In the genomic region with DNA sequence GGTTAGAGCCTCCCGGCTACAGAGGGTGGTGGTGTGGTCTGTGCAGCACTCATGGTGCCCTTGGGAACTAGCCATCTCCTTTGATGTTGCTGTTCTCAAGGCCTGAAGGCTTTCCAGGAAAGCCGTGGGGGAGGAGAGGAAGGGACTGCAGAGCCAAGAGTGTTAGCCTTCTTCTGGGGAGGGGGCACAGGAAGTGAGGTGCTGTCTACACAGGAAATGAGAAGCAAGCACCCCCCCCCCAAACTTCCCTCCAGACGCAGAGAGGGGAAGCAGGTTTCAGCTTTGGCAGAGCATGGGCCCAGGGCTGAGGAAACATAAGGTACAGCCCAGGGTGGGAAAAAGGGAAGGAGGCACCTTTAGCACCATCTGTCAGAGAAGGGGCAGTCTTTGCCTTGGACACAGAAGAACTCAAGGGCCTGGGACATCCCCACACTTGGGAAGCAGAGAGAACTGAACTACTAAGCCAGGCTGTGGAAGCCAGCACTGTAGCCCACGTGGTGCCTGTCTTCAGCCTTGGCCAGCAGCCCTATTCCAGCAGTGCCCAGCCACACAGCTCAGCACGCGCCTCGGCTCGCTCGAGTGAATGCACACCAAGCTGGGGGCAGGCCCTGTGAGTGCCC, we compare ENCODE assay signal across 9 mouse cellular contexts. TPM values are rescaled to one million over a fixed set of nuclear protein-coding genes. Genes with fewer than 3 reads are reported as not detected.
A peak's percentile ranks its signal among the peaks of the same experiment; 100 is the strongest.
DNase-seq lines count a peak whose midpoint lies in the region; ATAC-seq and TF ChIP-seq lines count a peak whose summit lies in the region.
"Had no signal": no experiment of that assay in that cellular context is flagged by ENCODE, and none has a peak within 500 bp of the region (broad histone marks: within the 10 kb centered on the region; RNA-seq: fewer than 3 reads in every experiment).

No protein-coding gene starts in this region.

- no peak overlapping the region for H3ac ChIP-seq in myocyte (ENCODE audit: control insufficient read depth, insufficient read length)

- no peaks in the 10 kb centered on the region for H3K9me3 ChIP-seq in forebrain, embryonic 10.5 days
- H3K9me3 ChIP-seq: neural tube, embryonic 12.5 days had no signal

- DNase-seq in heart, adult 11 months = peak; percentile 96
- no peak for DNase-seq in heart, adult 8-10 months (ENCODE audit: low spot score)
- peak; percentile 49 to 53 for DNase-seq in adrenal gland, adult 18-20 months (ENCODE audit: low spot score in 2 of 2)
- DNase-seq in forebrain, embryonic 10.5 days (ENCODE audit: extremely low spot score, low spot score) = no peak
- peak; percentile 76 to 82 for DNase-seq in heart, postnatal 10 days
- peak; percentile 52 to 69 for DNase-seq in left cerebral cortex, postnatal 25 days (ENCODE audit: low spot score in 2 of 2)

- no peaks in the 10 kb centered on the region for H3K27me3 ChIP-seq in forebrain, embryonic 10.5 days (ENCODE audit: poor library complexity, severe bottlenecking)
- no peaks in the 10 kb centered on the region for H3K27me3 ChIP-seq in myocyte (ENCODE audit: control insufficient read depth, insufficient read depth, insufficient read length)
- H3K27me3 ChIP-seq: neural tube, embryonic 12.5 days had no signal

- peaks cover 68% of the 10 kb centered on the region for H3K36me3 ChIP-seq in forebrain, embryonic 10.5 days (replicated peaks)
- H3K36me3 ChIP-seq in myocyte (ENCODE audit: control insufficient read depth, insufficient read depth) = no peaks in the 10 kb centered on the region

- no peak for ATAC-seq in inflammation-experienced regulatory T-cells, adult 6 months

- H3K27ac ChIP-seq in forebrain, embryonic 10.5 days = peak overlapping the region; percentile 49
- H3K27ac ChIP-seq: neural tube, embryonic 12.5 days had no signal

- H3K4me1 ChIP-seq in forebrain, embryonic 10.5 days = peaks cover 23% of the 10 kb centered on the region

- intact Hi-C loops in heart, postnatal 10 days (cut with DNase I) = no loop called here
- intact Hi-C loops in left cerebral cortex, postnatal 25 days (cut with DNase I) = no loop called here

- 87% methylated on average over 9 of the region's 9 CpGs for WGBS in forebrain, embryonic 10.5 days

- peak overlapping the region; percentile 43 for H3K4me2 ChIP-seq in myocyte (ENCODE audit: low read depth)
- H3K4me2 ChIP-seq: neural tube, embryonic 12.5 days had no signal

- no peak overlapping the region for H3K4me3 ChIP-seq in forebrain, embryonic 10.5 days
- H3K4me3 ChIP-seq in myocyte = no peak overlapping the region
- H3K4me3 ChIP-seq: neural tube, embryonic 12.5 days had no signal

- TF ChIP-seq POLR2A in myocyte (IDR thresholded peaks at IDR 0.05; ENCODE audit: insufficient read length, low read depth) = peak; percentile 41

- peaks cover 84% of the 10 kb centered on the region for H3K79me2 ChIP-seq in myocyte (ENCODE audit: control insufficient read depth, insufficient read depth)

TF ChIP-seq in myocyte, 11 proteins besides CTCF, POLR2A, EP300 and RAD21:
- TF ChIP-seq MYOG (IDR thresholded peaks at IDR 0.05; ENCODE audit: control insufficient read depth in 1 of 3, insufficient read depth in 1 of 3, insufficient read length in 2 of 3, low read depth in 2 of 3) (peak in 1 of 3 experiments; percentile 24), CEBPB (IDR thresholded peaks at IDR 0.05; ENCODE audit: insufficient read depth, poor library complexity, severe bottlenecking) (no peak), MAX (IDR thresholded peaks at IDR 0.05; ENCODE audit: low read depth) (no peak), SRF (IDR thresholded peaks at IDR 0.05; ENCODE audit: control insufficient read depth, insufficient read length, low read depth) (no peak), POLR2AphosphoS2 (IDR thresholded peaks at IDR 0.05; ENCODE audit: insufficient read length, low read depth) (peak; percentile 63), TCF3 (IDR thresholded peaks at IDR 0.05; ENCODE audit: insufficient read length, low read depth) (no peak), USF1 (IDR thresholded peaks at IDR 0.05; ENCODE audit: low read depth) (peak; percentile 25), MYOD1 (IDR thresholded peaks at IDR 0.05; ENCODE audit: control insufficient read depth in 1 of 3, insufficient read length in 2 of 3, low read depth in 2 of 3) (no peak), TCF12 (IDR thresholded peaks at IDR 0.05; ENCODE audit: insufficient read depth, poor library complexity, severe bottlenecking) (no peak), E2F4 (IDR thresholded peaks at IDR 0.05; ENCODE audit: insufficient read depth) (no peak), REST (IDR thresholded peaks at IDR 0.05; ENCODE audit: insufficient read depth, insufficient read length) (no peak)

RNA-seq across cellular contexts. Expression of a gene that starts 8.3 kb away (rescaled TPM):
- total RNA-seq in heart, adult 8-10 months (2022) = 1 to 10 TPM; 3.2 to 5.2 (median 4.4) TPM
- 10 to 100 TPM; 14.1 to 18.7 TPM for total RNA-seq in adrenal gland, adult 18-20 months (2021)
- 10.9 and 13.7 TPM in 2 replicates for polyA plus RNA-seq in forebrain, embryonic 10.5 days (2016; fragmentation: Nextera tagmentation; extraction: Ambion mirVana)
- total RNA-seq in heart, postnatal 10 days (2021) = 10 to 100 TPM; 17.4 to 25.5 TPM
- total RNA-seq in left cerebral cortex, postnatal 25 days (2021) = 10 to 100 TPM; 16.8 to 22.3 TPM
- 40.9 TPM for polyA plus RNA-seq in myocyte (2012; fragmentation: generic; extraction: Trizol)
- polyA plus RNA-seq in inflammation-experienced regulatory T-cells, adult 6 months (2017; shearing (Covaris generic)) = 1 to 10 TPM in 1 of 3 experiments, under 1 TPM in 2; 0.10 to 1.9 (median 0.78) TPM

RNA-seq across cellular contexts. Expression of a gene that starts 25.3 kb away (rescaled TPM):
- 1 to 10 TPM; 3.0 to 3.4 (median 3.3) TPM for total RNA-seq in heart, adult 8-10 months (2022)
- total RNA-seq in adrenal gland, adult 18-20 months (2021) = 1 to 10 TPM; 4.6 to 4.7 TPM
- polyA plus RNA-seq in forebrain, embryonic 10.5 days (2016; fragmentation: Nextera tagmentation; extraction: Ambion mirVana) = 19.6 and 20.5 TPM in 2 replicates
- total RNA-seq in heart, postnatal 10 days (2021) = 1 to 10 TPM; 3.9 to 7.3 TPM
- total RNA-seq in left cerebral cortex, postnatal 25 days (2021) = 1 to 10 TPM; 4.6 to 4.9 TPM
- 11.8 TPM for polyA plus RNA-seq in myocyte (2012; fragmentation: generic; extraction: Trizol)
- 10 to 100 TPM; 16.9 to 30.8 (median 30.6) TPM for polyA plus RNA-seq in inflammation-experienced regulatory T-cells, adult 6 months (2017; shearing (Covaris generic))

RNA-seq across cellular contexts. Expression of a gene that starts 56.6 kb away (rescaled TPM):
- 100 to 1,000 TPM; 230 to 269 (median 248) TPM for total RNA-seq in heart, adult 8-10 months (2022)
- total RNA-seq in adrenal gland, adult 18-20 months (2021) = 100 to 1,000 TPM; 536 to 790 TPM
- 267 and 272 TPM in 2 replicates for polyA plus RNA-seq in forebrain, embryonic 10.5 days (2016; fragmentation: Nextera tagmentation; extraction: Ambion mirVana)
- total RNA-seq in heart, postnatal 10 days (2021) = 100 to 1,000 TPM; 225 to 229 TPM
- 100 to 1,000 TPM; 331 to 338 TPM for total RNA-seq in left cerebral cortex, postnatal 25 days (2021)
- 691 TPM for polyA plus RNA-seq in myocyte (2012; fragmentation: generic; extraction: Trizol)
- polyA plus RNA-seq in inflammation-experienced regulatory T-cells, adult 6 months (2017; shearing (Covaris generic)) = 1,000 to 10,000 TPM; 1,026 to 1,183 (median 1,027) TPM

Comparison
In these comparisons a context has a peak if more than half of its experiments do, and no peak if none do; other contexts are left out.
1. DNase-seq: peak in heart, adult 11 months (single experiment), adrenal gland, adult 18-20 months (2 of 2), heart, postnatal 10 days (2 of 2) and left cerebral cortex, postnatal 25 days (2 of 2); none in heart, adult 8-10 months (single experiment) and forebrain, embryonic 10.5 days (single experiment).